Mouse (Mus musculus) hindbrain, embryonic 13.5 days (tissue): Measurements from ENCODE around the gene Cacna1a. TPM values are rescaled to one million over a fixed set of nuclear protein-coding genes. Genes with fewer than 3 reads are reported as not detected.

Source experiments
- ATAC-seq: fragments of 200-750 bp; cut with Nextera tagmentation; 2 replicates; pipeline ENCODE4 v1.8.0; 2017; ENCODE audit warnings: moderate TSS enrichment; ENCODE audit not compliant: low FRiP score
- H3K27ac ChIP-seq: fragments of 300-500 bp; sonication (generic); 2 replicates; pipeline ENCODE4 v1.5.1; 2015; ENCODE audit warnings: inconsistent platforms, mild to moderate bottlenecking, moderate library complexity
- H3K27me3 ChIP-seq: fragments of 300-500 bp; sonication (generic); 2 replicates; pipeline ENCODE4 v1.6.1; 2015; ENCODE audit warnings: mild to moderate bottlenecking, inconsistent platforms
- H3K36me3 ChIP-seq: fragments of 300-500 bp; sonication (generic); 2 replicates; pipeline ENCODE4 v1.6.1; 2015; ENCODE audit warnings: mild to moderate bottlenecking, inconsistent platforms
- H3K4me1 ChIP-seq: fragments of 300-500 bp; sonication (generic); replicated peaks from 2 replicates; pipeline ENCODE4 v1.6.1; 2015; ENCODE audit warnings: inconsistent platforms
- H3K4me2 ChIP-seq: fragments of 300-500 bp; sonication (generic); 2 replicates; pipeline ENCODE4 v1.6.1; 2015; ENCODE audit warnings: inconsistent platforms, mild to moderate bottlenecking, moderate library complexity
- H3K4me3 ChIP-seq: fragments of 300-500 bp; sonication (generic); 2 replicates; pipeline ENCODE4 v1.5.1; 2015; ENCODE audit warnings: mild to moderate bottlenecking, inconsistent platforms
- H3K9ac ChIP-seq: fragments of 300-500 bp; sonication (generic); 2 replicates; pipeline ENCODE4 v1.6.1; 2015; ENCODE audit warnings: mild to moderate bottlenecking, inconsistent platforms
- H3K9me3 ChIP-seq: fragments of 300-500 bp; sonication (generic); 2 replicates; pipeline ENCODE4 v1.6.1; 2016; ENCODE audit warnings: inconsistent platforms
- WGBS: fragments of 180-500 bp; shearing (Covaris S2); methylation state at CpG from one replicate; pipeline ENCODE4 v1.1.7; 2015; 5-methylcytosine and 5-hydroxymethylcytosine counted together
- polyA plus RNA-seq: library from polyadenylated mRNA; unstranded; fragments of >200 nt; fragmentation: Nextera tagmentation; extraction: Ambion mirVana; gene quantifications from 2 replicates; pipeline ENCODE4 v1.2.1, GENCODE M21; 2015

Gene Cacna1a
- polyA plus RNA-seq, 1 experiment from 2014 or later = 20.9 TPM

GRCm38 (mm10) chr8:84653092-84653631 lies 264.9 kb downstream of the Cacna1a start:
- no peak overlapping the region for H3K27ac ChIP-seq
- no peaks in the 10 kb centered on the region for H3K36me3 ChIP-seq
- H3K4me3 ChIP-seq = no peak overlapping the region
- H3K27me3 ChIP-seq = peaks cover 3% of the 10 kb centered on the region; the same call in 1 of the 2 replicates
- no peak for ATAC-seq
- H3K9ac ChIP-seq = no peak overlapping the region
- H3K4me1 ChIP-seq = peaks cover 36% of the 10 kb centered on the region
- WGBS = 56% methylated on average over 9 of the region's 9 CpGs
- no peak overlapping the region for H3K4me2 ChIP-seq
- no peaks in the 10 kb centered on the region for H3K9me3 ChIP-seq

GRCm38 (mm10) chr8:84654597-84654996 lies 266.4 kb downstream of the Cacna1a start:
- H3K4me2 ChIP-seq = no peak overlapping the region

DNA sequence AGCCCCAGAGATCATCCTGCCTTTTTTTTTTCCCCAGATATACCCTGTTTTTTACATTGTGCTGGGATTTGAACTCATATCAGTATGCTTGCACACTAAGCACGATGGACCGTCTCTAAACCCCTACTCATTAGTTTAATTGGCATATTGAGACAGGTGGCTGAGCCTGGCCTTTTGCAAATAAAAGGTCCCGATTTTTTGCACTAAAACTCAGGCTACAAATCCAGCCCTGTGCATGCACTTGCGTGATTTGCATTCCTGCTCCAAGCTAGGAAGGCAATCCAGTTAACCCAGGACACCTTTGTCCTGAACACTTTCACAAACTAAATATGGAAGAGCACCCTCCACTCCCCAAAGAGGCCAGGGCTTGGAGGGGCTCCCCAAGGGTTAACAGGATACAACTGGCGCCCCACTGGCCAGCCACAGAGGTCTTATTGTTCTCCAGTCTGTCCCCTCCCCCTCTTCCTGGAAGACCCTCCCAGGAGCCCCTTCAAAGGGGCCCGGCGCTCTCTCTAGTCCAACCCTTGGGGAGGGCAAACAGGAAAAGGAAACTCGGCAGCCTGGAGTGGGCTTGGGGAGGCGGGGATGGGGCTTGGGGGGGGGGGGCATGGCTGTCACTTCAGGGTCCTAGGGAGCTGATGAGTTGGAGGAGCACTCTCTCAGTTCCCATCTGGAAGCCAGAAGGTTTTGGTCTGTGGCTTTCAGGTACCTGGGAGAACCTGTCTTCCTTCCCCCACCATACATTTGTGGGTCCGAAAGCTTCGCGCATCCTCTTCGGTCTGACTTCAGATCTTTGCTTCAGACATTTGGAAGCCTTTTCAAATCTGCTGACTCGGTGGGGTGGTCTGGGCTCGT lies 267.3 kb downstream of the Cacna1a start:
- Histone ChIP-seq H3K36me3 (no peaks in the 10 kb centered on the region), H3K9ac (peak overlapping the region; percentile 49), H3K4me2 (peak overlapping the region; percentile 52), H3K27ac (peak overlapping the region; percentile 88), H3K4me3 (peak overlapping the region; percentile 32), H3K27me3 (peaks cover 3% of the 10 kb centered on the region; the same call in 1 of the 2 replicates), H3K9me3 (no peaks in the 10 kb centered on the region), H3K4me1 (peaks cover 46% of the 10 kb centered on the region)
- WGBS = 2% methylated on average over 14 of the region's 15 CpGs
- peak; percentile 82 for ATAC-seq

More at GRCm38 (mm10) chr8:84654597-84654996, 266.4 kb downstream of the Cacna1a start:
- Histone ChIP-seq H3K36me3 (no peaks in the 10 kb centered on the region), H3K4me1 (peaks cover 42% of the 10 kb centered on the region), H3K27ac (peak overlapping the region; percentile 88; the same call in 1 of the 2 replicates), H3K27me3 (peaks cover 3% of the 10 kb centered on the region; the same call in 1 of the 2 replicates), H3K4me3 (no peak overlapping the region), H3K9me3 (no peaks in the 10 kb centered on the region), H3K9ac (no peak overlapping the region)
- ATAC-seq = no peak
- WGBS = 40% methylated on average over 4 of the region's 4 CpGs

GRCm38 (mm10) chr8:84656191-84656525 lies 267.9 kb downstream of the Cacna1a start:
- WGBS = 3% methylated on average over 10 of the region's 10 CpGs
- Histone ChIP-seq H3K9ac (peak overlapping the region; percentile 49), H3K27ac (peak overlapping the region; percentile 88), H3K4me1 (peaks cover 49% of the 10 kb centered on the region), H3K9me3 (no peaks in the 10 kb centered on the region), H3K27me3 (peaks cover 3% of the 10 kb centered on the region; the same call in 1 of the 2 replicates), H3K4me2 (peak overlapping the region; percentile 52), H3K4me3 (peak overlapping the region; percentile 32), H3K36me3 (no peaks in the 10 kb centered on the region)
- ATAC-seq = 0 out of 2 replicates have a peak, but pooled peaks have one; percentile 7

GRCm38 (mm10) chr8:84656641-84657126 lies 268.4 kb downstream of the Cacna1a start:
- H3K9me3 ChIP-seq = no peaks in the 10 kb centered on the region
- peaks cover 51% of the 10 kb centered on the region for H3K4me1 ChIP-seq
- ATAC-seq = no peak
- peak overlapping the region; percentile 49 for H3K9ac ChIP-seq
- H3K36me3 ChIP-seq = no peaks in the 10 kb centered on the region
- peak overlapping the region; percentile 52 for H3K4me2 ChIP-seq
- H3K4me3 ChIP-seq = peak overlapping the region; percentile 32
- 1% methylated on average over 23 of the region's 23 CpGs for WGBS
- peaks cover 3% of the 10 kb centered on the region; the same call in 1 of the 2 replicates for H3K27me3 ChIP-seq
- peak overlapping the region; percentile 88 for H3K27ac ChIP-seq

- Histone ChIP-seq H3K36me3 (no peaks in the 10 kb centered on the region), H3K27me3 (peaks cover 3% of the 10 kb centered on the region; the same call in 1 of the 2 replicates), H3K27ac (peak overlapping the region; percentile 88; the same call in 1 of the 2 replicates), H3K4me3 (peak overlapping the region; percentile 32; the same call in 1 of the 2 replicates), H3K9ac (no peak overlapping the region), H3K9me3 (no peaks in the 10 kb centered on the region), H3K4me1 (peaks cover 55% of the 10 kb centered on the region), H3K4me2 (peak overlapping the region; percentile 52)
- no peak for ATAC-seq
These were observed 269.0 kb downstream of the Cacna1a start for GRCm38 (mm10) chr8:84657203-84657602.

DNA sequence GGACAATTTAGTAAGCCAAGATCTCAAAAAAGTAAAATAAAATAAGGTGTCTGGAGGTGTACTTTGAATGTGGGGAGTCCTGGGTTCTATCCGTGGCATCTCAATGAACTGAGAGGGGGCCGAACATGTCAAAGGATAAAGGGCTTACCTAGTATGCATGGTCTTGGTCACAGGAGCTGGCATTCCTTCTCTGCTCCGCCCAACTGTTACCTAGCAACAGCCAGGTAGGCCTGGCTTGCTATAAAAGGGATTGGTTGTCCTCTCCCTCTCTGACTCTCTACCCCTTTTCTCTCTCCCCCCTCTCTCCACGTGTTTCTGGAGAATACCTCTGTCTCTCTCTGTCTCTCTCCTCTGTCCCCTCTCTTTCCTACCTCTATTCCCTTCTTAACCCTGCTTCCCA lies 269.4 kb downstream of the Cacna1a start:
- H3K9me3 ChIP-seq = no peaks in the 10 kb centered on the region
- 54% methylated on average over 4 of the region's 4 CpGs for WGBS
- H3K4me1 ChIP-seq = peaks cover 55% of the 10 kb centered on the region
- H3K4me3 ChIP-seq = no peak overlapping the region
- H3K27me3 ChIP-seq = peaks cover 3% of the 10 kb centered on the region; the same call in 1 of the 2 replicates
- ATAC-seq = no peak
- H3K27ac ChIP-seq = no peak overlapping the region
- no peak overlapping the region for H3K4me2 ChIP-seq
- H3K36me3 ChIP-seq = no peaks in the 10 kb centered on the region
- no peak overlapping the region for H3K9ac ChIP-seq

DNA sequence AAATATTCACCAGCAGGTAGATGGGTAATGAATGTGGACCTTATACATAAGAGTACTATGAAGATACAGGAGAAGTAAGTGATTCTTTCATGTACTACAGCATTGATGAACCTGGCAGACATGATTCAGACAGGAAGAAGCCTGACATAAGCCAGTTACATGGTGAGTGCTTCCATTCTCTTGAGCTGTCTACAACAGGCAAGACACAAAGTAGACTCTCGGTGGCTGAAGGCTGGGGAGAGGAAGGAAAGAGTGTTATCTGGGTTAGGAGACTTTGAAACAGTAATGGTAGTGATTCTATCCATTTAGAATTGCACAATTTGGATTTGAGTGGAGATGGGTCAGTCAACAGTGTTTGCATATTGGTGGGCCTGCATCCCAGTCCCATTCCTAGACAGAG lies 270.7 kb downstream of the Cacna1a start:
- WGBS = 83% methylated on average over 1 of the region's 1 CpGs
- H3K4me1 ChIP-seq = peaks cover 63% of the 10 kb centered on the region
- H3K4me2 ChIP-seq = no peak overlapping the region
- ATAC-seq = no peak
- no peak overlapping the region; the same call in 1 of the 2 replicates for H3K9ac ChIP-seq
- no peak overlapping the region for H3K4me3 ChIP-seq
- no peak overlapping the region for H3K27ac ChIP-seq
- H3K9me3 ChIP-seq = no peaks in the 10 kb centered on the region
- H3K27me3 ChIP-seq = peaks cover 3% of the 10 kb centered on the region; the same call in 1 of the 2 replicates
- H3K36me3 ChIP-seq = no peaks in the 10 kb centered on the region

- H3K27ac ChIP-seq = peak overlapping the region; percentile 88
- peaks cover 59% of the 10 kb centered on the region for H3K4me1 ChIP-seq
- no peak for ATAC-seq
- H3K4me3 ChIP-seq = peak overlapping the region; percentile 69
- H3K4me2 ChIP-seq = peak overlapping the region; percentile 90
- H3K9ac ChIP-seq = peak overlapping the region; percentile 83
- 3% methylated on average over 33 of the region's 33 CpGs for WGBS
- no peaks in the 10 kb centered on the region for H3K9me3 ChIP-seq
- peaks cover 3% of the 10 kb centered on the region; the same call in 1 of the 2 replicates for H3K27me3 ChIP-seq
- no peaks in the 10 kb centered on the region for H3K36me3 ChIP-seq
These were observed 271.9 kb downstream of the Cacna1a start for GRCm38 (mm10) chr8:84659936-84660818.

- H3K4me3 ChIP-seq = peak overlapping the region; percentile 69
- H3K27me3 ChIP-seq = peaks cover 3% of the 10 kb centered on the region; the same call in 1 of the 2 replicates
- 1% methylated on average over 20 of the region's 20 CpGs for WGBS
- H3K9me3 ChIP-seq = no peaks in the 10 kb centered on the region
- peaks cover 59% of the 10 kb centered on the region for H3K4me1 ChIP-seq
- ATAC-seq = no peak
- H3K4me2 ChIP-seq = peak overlapping the region; percentile 90
- H3K9ac ChIP-seq = peak overlapping the region; percentile 83
- no peaks in the 10 kb centered on the region for H3K36me3 ChIP-seq
- peak overlapping the region; percentile 88 for H3K27ac ChIP-seq
These were observed 272.7 kb downstream of the Cacna1a start for GRCm38 (mm10) chr8:84660819-84661457.

DNA sequence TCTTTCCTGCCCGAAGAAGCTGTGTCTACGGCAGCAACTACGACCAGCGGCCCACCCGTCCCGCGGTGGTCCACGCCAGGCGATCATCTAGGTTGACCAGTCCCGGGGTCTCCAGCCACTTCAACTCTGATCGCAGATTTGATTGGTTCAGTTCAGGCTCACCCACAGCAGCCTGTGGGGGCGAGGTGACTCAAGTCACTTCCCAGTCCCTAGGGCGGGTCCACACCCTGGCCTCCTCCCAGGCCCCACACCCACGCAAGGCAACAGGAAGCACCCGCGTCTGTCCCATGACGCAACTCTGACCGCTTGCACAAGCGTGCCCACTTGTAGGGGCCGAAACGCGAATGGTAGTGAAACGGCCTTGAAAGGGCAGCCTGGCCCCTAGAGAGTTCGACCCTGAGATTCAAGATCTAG lies 273.2 kb downstream of the Cacna1a start:
- peaks cover 59% of the 10 kb centered on the region for H3K4me1 ChIP-seq

More for the DNA sequence above, 273.2 kb downstream of the Cacna1a start:
- H3K9me3 ChIP-seq = no peaks in the 10 kb centered on the region
- H3K4me2 ChIP-seq = peak overlapping the region; percentile 90
- under 1% methylated on average over 24 of the region's 24 CpGs for WGBS
- ATAC-seq = no peak
- peak overlapping the region; percentile 69 for H3K4me3 ChIP-seq
- peak overlapping the region; percentile 88 for H3K27ac ChIP-seq
- H3K36me3 ChIP-seq = no peaks in the 10 kb centered on the region
- peak overlapping the region; percentile 83 for H3K9ac ChIP-seq
- peaks cover 3% of the 10 kb centered on the region; the same call in 1 of the 2 replicates for H3K27me3 ChIP-seq
